Mouse (Mus musculus) T-cell, adult 2 months (primary cell): ENCODE results near the gene Eps15l1.

ENCODE experiments used
- DNase-seq: peaks from one replicate; pipeline ENCODE4 v3.0.0; 2022; ENCODE audit warnings: low spot score

The Eps15l1 gene

DNA sequence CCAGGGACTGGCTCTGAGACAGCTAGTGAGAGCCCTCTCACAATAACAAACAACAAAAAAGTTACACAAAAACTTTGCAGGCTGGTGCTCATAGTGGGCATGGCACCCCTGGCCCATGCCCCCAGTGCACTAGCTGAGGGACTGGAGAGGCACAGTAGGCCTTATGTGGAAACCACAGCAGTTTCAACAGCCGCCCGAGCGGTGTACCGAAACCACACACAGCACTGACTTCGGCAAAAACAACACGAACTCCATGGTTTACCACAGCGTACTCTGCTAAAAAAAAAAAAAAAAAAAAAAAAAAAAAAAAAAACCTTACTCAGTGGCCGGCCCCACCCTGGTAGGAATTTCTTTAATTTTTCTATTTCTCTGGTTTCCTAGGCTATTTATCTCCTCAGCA, 70.5 kb downstream of the Eps15l1 start:
- peak; percentile 90 for DNase-seq

DNA sequence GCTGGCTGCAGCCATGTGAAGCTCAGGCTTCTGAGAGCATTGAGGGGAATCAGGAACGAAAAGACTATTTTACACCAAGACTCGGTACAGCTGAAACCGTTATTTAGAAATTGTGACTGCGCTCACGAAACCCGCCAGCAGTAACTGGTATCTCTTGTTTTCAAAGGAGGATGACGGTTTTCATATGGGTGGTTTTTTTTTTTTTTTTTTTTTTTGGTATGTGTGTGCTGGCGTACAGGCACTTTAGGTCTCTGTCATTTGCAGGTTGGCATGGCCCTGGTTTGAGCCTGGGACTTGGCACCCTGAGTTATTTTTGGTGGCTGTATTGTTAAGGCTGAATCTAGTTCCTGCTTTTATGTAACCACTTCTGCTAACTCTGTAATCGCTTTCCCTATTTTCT, 71.4 kb downstream of the Eps15l1 start:
- DNase-seq, result peak; percentile 70

DNA sequence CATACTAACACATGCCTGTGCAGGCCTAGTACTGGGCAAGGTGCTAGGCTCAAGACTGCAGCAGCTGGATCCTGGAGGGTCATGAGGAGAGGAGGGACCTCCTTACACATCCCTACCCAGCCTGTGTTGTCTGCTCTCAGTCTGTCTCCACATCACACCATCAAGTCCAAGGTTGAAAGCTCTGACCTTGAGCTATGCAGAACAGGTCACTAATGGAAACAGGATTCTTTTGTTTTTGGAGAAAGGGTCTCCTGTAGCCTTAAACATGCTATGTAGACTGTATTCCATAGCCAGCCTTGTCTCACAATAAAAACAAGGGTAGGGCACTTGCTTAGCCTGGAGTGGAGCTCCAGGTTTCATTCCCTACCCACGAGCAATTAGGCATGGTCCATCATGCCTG, 72.3 kb downstream of the Eps15l1 start:
- no peak for DNase-seq

DNA sequence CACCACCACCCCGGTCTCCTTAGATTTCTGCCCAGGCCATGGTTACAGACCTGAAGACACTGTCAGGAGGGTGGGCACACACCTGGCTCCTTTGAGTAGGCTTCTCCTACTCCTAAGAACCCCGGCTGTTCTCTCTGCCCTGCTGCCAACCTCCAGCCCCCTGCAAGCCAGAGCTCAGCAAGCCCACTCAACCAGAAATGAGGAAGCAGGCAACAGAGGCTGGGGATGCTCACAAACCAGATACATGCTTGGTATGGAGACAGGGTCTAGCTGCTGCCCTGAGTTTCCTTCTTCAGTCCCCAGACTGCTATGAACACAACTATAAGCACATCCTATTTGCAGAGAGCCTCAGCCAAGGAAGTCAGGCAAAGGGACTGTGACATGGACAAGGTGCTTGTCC, 73.1 kb downstream of the Eps15l1 start:
- DNase-seq, result no peak

DNA sequence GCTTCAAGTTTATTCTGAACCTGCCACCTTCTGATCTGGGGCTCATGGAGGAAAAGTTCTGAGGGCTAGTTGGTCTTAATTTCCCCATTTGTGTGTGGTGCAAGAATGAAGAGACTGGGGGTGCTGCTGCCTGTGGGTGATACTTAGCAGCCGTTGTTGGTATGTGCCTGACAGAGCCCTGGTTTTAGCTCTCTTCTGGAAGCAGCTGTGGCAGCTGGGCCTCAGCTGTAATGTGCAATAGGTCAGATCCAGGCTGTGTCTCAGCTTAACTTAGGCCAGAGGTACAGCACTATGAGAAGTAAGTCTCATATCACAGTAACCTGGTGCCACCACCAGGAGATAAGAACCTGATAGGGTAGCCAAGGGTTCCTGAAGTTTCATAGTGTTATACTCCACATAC, 73.7 kb downstream of the Eps15l1 start:
- DNase-seq, result no peak

DNA sequence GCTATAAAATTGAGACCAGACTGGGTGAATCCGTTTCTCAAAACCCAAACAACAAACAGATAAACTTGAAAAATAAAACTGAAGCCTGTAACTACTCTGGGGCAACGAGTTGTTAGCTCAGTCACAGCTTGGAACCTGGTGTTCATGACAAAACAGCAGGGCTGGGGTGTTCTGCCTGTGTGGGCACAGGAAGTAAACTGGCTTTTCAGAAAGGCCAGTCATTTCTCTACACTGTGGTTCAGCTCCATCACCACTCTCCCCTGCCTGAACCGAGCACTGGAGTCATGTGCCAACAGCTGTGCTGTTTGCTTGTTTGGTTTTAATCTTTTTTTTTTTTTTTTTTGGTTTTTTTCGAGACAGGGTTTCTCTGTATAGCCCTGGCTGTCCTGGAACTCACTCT, 77.5 kb downstream of the Eps15l1 start:
- peak; percentile 79 for DNase-seq

DNA sequence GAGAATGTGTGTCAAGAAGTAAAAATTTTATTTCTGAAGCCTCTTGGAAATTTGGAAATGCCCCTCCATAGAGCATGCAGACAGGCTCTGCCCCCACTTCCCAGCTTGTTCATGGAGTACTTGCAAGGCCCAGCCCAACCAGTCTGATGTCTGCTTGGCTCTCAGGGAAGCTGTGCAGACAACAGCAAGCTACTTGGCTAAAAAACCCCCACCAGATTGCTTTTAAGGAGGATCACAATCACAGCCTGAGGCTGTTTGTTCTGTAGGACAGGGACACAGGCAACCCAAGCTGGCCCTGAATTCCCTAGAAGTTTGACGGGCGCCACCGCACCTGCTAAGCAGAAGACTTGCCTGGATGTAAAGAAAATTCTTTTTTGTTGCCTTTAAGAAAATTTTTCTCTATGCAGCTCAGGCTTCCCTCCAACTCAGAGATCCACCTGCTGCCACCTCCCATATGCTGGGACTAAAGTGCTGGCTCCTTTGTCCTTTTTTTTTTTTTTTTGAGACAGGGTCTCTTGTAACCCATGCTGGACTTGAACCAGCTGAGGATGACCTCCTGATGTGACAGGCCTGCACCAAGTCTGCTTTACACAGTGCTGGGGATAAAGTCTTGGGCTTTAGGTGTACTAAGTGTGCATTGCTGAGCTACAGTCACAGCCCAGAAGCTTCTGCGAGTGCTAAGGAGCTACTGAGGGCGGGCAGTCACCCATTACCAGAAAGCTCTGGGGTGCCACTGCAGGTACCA, 78.5 kb downstream of the Eps15l1 start:
- no peak for DNase-seq

DNA sequence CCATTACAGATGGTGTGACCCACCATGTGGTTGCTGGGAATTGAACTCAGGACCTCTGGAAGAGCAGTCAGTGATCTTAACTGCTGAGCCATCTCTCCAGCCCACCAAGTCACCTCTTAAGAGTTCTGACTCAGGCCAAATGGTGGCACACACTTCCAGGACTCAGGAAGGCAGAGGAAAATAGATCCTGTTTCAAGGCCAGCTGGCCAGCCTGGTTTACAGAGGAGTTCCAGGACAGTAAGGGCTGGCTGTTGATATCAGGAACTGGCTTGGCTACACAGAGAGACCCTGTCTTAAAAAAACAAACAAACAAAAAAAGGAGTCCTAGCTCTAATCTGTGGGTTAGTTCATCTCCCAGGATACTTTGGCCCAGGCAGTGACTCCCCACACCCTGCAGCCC, 84.2 kb downstream of the Eps15l1 start:
- DNase-seq, result no peak

DNA sequence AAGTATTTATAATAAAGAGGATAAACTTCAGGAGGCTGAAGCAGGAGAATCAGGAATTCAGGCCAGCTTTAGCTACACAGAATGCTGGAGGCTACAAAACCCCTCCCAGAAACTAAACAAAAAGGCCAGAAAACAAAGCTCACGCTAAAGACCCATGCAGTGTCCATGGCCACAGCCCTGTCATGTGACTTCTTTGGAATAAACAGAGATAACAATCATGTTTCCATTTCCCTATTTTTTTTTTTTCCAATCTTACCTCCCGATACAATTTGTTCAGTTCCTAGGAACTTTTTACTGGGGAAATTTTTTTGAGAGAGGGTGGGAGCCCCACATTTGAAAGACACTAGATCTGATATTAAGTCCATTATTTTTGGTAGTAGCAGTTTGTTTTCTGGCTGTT, 85.0 kb downstream of the Eps15l1 start:
- no peak for DNase-seq

DNA sequence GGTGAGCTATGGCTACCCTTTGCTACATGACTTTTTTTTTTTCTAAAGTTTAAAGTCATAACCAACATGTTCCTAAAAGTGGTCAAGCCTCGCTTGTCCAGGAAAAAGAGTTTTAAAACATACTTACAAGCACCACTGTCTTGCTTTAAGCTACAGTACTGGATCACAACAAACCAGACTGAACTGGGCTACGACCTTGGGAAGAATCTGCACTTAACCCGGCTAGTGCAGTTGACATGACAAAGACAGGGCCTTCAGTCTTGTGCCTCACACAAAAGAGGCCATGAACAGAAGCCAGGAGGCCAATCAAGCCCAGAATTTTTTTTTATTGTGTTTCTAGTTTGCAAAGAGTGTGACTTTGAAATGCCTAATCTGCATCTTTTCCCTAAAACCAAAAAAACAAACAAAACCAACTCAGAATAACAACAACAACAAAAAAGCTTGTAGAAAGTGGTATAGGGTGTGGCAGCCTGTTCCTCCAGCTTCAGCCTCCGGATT, 87.1 kb downstream of the Eps15l1 start:
- no peak for DNase-seq

DNA sequence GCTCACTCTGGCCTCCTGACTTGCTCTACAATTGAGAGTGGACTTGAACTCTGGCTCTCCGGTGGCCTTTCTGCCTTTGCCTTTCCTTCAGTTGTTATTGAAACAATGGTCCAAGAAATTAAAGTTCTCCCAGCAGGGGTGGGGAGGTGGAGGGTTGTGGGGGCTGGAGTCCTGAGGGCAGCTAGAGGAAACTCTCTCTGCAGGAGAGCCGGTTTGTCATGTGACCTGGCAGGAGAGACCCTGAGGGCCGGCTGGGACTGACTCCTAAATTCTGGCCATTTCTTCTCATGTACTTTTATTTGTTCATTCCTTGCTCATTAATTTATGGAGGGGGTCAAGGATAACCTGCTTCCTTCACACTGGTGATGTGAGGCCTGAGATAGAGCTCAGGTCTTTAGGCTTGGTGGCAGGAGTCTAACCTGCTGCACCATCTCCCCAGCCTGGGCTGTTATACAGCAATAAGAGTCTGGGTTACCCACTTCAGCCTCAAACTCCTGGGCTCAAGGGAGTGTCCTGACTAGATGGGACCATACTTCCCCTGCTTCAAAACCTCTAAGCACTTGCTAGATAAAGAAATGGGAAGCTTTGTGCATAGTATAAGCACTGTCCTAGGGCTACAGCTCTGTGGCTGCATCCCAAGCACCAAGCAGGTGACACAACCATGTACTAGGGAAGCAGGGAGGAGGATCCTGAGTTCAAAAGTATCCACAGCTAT, 87.7 kb downstream of the Eps15l1 start:
- DNase-seq, result no peak

DNA sequence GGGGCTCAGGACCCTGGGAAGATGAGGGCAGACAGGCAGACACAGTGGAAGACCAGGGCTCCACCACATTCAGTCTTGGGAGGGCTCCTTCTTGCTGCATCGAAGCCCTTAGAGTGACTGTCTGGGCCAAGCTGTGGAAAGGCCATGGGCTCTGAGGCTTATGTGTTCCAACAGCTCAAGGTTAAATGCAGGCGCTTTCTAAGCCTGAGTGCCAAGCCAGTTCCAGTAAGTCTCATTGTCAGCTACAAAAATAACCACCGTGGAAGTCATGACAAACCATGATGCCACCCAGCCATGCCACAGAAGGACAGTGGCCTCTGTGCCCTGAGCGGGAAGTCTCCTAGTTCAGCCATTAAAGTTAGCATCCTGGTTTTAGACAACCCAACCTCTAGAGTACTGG, 89.6 kb downstream of the Eps15l1 start:
- DNase-seq, result no peak

DNA sequence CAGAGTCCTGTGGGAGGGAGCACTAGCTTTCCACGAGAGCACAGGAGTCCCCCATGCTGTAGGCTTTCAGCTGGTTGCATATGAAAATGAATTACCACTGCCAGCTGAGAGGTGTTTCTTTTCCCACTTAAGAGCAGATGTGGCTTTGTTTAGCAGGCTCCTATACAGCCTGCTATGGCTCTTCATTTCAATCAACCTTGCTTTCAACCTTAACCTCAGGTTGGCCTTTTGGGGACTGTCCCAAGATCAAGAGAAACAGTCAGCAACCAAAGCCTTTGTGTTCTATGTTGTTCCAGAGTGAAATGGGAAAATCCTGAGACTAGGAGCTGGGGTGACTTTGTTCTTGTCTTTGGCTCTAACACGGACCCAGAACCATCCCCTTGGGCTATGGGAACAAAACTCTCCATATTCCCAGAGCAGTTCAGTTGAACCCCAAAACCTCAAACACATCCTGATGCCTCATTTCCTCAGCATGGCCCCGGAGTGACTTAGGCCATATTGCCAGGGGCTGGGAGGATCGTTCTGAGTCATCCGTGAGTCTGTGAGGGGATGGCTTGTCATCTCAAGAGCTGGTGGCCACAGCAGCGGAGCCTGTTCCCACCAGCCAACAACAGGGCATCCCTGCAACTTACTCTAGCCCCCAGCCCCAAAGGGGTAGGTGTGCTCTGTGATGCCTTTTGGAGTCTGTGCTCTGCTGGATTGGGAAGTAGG, 90.3 kb downstream of the Eps15l1 start:
- DNase-seq, result no peak

DNA sequence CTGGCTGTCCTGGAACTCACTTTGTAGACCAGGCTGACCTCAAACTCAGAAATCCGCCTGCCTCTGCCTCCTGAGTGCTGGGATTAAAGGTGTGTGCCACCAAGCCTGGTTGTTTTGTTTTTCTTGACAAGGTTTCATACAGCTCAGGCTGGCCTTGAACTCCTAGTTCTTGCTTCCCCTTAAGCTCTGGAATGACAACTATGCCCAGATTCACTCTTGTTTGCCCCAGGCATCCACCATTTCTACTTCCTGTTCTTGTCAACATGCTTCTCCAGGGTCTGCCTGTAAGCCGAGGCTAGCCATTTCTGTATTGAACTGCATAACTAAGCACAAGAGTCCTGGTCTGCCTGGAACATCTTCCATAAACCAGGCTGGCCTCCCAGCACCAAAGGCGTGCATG, 92.1 kb downstream of the Eps15l1 start:
- DNase-seq, result no peak

DNA sequence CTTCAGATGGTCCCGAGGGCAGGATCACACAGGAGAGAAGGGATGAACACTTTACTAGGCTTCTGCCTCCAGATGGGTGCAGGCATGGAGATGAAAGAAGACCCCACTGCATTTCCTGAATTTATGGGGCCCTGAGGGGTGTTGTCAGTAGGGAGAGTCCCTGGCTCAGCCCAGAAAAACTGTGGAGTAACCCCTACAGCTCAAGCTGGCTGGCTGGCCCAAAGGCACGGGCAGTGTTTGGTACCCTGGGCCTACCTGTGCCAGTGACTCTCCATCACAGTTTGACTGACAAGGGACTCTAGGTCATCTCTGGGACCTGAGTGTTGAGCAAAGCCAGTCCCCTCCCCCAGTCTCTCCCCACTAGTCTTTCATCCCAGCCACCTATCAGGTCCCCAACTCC, 96.6 kb downstream of the Eps15l1 start:
- no peak for DNase-seq

DNA sequence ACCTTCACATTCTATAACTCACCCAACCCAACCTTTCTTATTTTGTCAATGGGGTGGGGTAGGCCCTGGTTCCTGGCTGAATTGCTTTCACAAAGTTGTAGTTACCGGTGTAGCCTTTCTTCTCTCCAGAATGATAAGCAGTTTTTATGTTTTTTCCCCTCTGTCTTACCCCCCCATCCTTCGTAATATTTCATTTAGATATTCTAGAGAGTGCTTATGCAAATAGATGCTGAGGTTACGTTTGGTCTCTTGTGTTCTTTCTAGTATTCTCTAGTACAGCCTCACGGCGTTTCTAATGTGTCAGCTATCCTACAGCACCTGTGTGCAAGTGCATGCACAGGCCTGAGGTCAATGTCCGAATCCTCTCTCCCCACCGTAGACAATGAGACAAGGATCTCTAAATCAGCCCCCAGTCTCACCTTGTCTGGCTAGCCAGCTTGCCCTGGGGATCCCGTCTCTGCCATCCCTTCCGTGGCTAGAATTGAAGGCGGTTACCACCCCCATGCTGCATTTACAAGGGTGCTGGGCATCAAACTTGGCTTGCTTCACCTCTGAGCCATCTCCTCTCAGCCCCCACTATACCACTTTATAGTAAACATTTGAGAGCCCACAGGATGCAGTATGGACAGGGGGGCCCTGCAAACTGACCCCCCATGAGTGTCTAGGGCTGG, 97.1 kb downstream of the Eps15l1 start:
- no peak for DNase-seq

DNA sequence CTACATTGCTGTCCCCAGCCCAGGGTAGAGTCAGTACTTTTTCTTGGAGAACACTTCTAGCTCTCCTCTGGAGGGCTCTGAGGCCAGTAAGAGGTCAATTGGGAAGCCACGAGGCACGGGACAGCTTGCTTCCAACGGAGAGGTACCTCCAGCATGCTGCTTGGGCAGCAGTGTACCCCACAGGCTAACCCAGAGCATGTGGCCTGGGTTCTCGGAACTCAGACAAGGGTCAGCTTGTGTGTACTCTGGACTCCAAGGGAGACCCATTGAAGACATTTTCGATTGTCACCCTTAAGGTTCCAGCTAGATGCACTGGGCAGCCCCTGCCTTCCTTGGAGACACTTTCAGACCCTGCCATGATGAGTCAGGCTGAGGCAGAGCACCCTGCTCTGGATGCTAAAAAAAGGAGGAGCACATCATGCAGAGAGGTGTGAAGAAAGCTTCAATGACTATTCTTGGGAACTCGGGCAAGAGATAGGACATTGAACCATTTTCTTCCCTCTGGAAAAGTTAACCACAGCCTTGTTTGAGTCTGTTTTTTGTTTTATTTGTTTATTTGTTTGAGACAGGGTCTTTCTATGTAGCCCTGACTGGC, 98.0 kb downstream of the Eps15l1 start:
- no peak for DNase-seq

DNA sequence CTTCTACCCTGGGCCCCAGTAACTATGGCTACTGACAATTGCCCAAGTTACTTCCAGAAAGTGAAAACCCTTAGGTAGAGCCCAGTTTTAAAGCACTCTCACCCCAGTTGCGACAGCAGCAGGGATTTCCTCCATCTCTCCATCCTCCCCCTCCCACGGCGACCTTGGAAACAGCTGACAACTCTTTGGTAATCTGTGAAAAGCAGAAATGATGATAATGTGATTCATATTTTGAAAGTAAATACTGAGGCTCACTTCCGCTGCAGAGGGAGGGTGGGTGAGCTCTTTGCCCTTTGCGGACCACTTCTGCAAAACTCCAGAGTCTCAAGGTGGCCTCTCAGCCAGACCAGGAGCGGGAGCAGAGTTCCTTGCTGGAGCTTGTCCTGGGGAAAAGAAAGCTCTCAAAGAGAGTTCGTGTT, 98.8 kb downstream of the Eps15l1 start:
- no peak for DNase-seq

DNA sequence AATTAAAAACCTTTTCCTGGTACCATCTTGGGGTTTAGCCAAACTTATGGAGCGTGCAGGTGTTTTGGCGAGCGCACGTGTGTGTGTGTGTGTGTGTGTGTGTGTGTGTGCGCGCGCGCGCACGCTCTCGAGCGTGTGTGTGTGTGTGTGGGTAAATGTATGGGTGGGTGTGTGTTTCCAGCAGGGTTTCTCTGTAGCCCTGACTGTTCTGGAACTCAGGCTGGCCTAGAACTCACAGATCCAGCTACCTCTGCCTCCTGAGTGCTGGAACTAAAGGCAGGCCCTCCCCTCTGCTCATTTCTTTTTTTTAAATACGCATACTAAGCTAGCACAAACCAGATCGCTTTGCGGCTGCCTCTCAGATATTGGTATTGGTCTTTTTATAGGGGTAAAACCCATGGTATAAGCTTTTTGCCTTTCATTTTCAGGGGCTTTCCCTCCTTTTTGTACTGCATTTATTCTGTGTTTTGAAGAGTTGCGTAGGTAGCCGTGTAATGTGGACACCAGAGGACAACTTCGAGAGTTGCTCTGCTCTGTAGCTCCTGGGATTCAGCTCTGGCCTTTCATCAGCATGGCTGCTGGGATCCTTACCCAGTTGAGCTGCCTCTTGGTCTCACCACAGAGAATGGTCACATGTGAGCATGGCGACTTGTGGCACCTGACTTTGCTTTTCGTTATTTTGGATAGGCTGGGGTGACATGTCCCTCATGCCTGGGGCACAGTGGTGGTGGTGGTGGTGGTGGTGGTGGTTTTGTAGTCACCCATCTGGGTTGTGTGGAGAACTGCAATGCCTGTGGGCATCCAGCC, 99.4 kb downstream of the Eps15l1 start:
- DNase-seq, result peak; percentile 80

DNA sequence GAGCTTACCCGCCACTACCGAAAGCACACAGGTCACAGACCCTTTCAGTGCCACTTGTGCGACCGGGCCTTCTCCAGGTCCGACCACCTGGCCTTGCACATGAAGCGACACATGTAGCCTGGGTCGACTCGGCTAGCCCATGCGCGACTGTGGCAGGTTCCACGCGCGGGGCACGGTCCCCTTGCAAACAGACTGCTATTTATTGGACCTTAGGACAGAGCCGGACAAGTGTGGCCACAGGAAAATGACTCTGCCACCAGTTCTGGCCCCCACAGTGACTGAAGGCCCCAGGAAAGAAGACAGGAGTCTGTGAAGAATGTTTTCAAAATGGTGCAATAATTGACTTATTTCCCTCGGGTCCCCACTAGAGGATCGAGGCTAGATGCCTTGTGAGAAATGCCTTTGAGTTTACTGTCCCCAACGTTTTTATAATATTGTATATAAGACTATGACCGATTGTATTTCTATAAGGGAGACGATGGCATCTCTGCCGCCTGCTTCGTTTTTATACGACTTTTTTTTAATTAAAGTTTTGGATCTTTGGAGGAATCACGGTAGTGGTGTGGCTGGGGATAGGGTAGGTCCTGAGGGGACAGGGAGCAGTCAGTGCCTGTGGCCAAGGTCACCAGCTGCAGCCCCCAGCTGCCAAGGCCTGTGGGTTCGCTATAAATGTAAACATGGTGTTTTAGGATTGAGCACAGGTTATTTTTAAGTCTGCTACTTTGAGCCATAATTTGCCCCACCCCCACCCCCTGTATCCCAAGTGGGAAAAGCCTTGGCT, 100.3 kb downstream of the Eps15l1 start:
- no peak for DNase-seq
